Mouse (Mus musculus) c-Kit-positive CD71-positive TER-119-positive erythroid progenitor cells, embryonic 14.5 days (primary cell): ENCODE measurements around the gene Plekho1.

Experiments used
- DNase-seq: peaks from one replicate; pipeline ENCODE4 v3.0.0-alpha.2; 2013; ENCODE audit warnings: low spot score

Gene Plekho1

GRCm38 (mm10) chr3:96001560-96001959 is 5.8 kb upstream of the Plekho1 start:
- DNase-seq = no peak

- no peak for DNase-seq
These were observed 5.2 kb upstream of the Plekho1 start for GRCm38 (mm10) chr3:96000921-96001501.

- no peak for DNase-seq
These were observed 4.4 kb upstream of the Plekho1 start for GRCm38 (mm10) chr3:96000080-96000632.

- DNase-seq = peak; percentile 67
These were observed 3.7 kb upstream of the Plekho1 start for GRCm38 (mm10) chr3:95999308-96000079.

GRCm38 (mm10) chr3:95997203-95997721 is 1.5 kb upstream of the Plekho1 start:
- no peak for DNase-seq

GRCm38 (mm10) chr3:95996451-95997073 is 761 bp upstream of the Plekho1 start:
- no peak for DNase-seq

GRCm38 (mm10) chr3:95994975-95995801 is 613 bp downstream of the Plekho1 start:
- no peak for DNase-seq

- no peak for DNase-seq
These were observed 1.4 kb downstream of the Plekho1 start for GRCm38 (mm10) chr3:95994381-95994846.

- DNase-seq = no peak
These were observed 1.9 kb downstream of the Plekho1 start for GRCm38 (mm10) chr3:95993881-95994280.

GRCm38 (mm10) chr3:95992990-95993603 is 2.7 kb downstream of the Plekho1 start:
- no peak for DNase-seq

GRCm38 (mm10) chr3:95990413-95990941 is 5.3 kb downstream of the Plekho1 start:
- no peak for DNase-seq

- no peak for DNase-seq
These were observed 6.8 kb downstream of the Plekho1 start for GRCm38 (mm10) chr3:95988969-95989368.

GRCm38 (mm10) chr3:95988138-95988537 is 7.7 kb downstream of the Plekho1 start:
- DNase-seq = no peak

- no peak for DNase-seq
These were observed 8.3 kb downstream of the Plekho1 start for GRCm38 (mm10) chr3:95987386-95988110.

GRCm38 (mm10) chr3:95986984-95987383 is 8.8 kb downstream of the Plekho1 start:
- DNase-seq = no peak

GRCm38 (mm10) chr3:95986001-95986622 is 9.7 kb downstream of the Plekho1 start:
- DNase-seq = no peak

GRCm38 (mm10) chr3:95985209-95986000 is 10.4 kb downstream of the Plekho1 start:
- DNase-seq = no peak

GRCm38 (mm10) chr3:95982129-95982528 is 13.7 kb downstream of the Plekho1 start:
- no peak for DNase-seq
